Mouse (Mus musculus): ENCODE data around the gene Ccdc136.

Gene Ccdc136

GRCm38 (mm10) chr6:29394286-29394685, 1.8 kb upstream of the Ccdc136 start:
- DNase-seq (ENCODE audit: low spot score in 2 of 2) = no peak

- DNase-seq (ENCODE audit: low spot score in 2 of 2) = peak; percentile 21 to 40
Observed at GRCm38 (mm10) chr6:29396714-29397540, 818 bp downstream of the Ccdc136 start.

- peak in 1 of 2 experiments; percentile 41 for DNase-seq (ENCODE audit: low spot score in 2 of 2)
Observed at GRCm38 (mm10) chr6:29397575-29397974, 1.5 kb downstream of the Ccdc136 start.

GRCm38 (mm10) chr6:29399851-29400250, 3.7 kb downstream of the Ccdc136 start:
- DNase-seq (ENCODE audit: low spot score in 2 of 2) = no peak

GRCm38 (mm10) chr6:29402693-29403342, 6.7 kb downstream of the Ccdc136 start:
- no peak for DNase-seq (ENCODE audit: low spot score in 2 of 2)

- no peak for DNase-seq (ENCODE audit: low spot score in 2 of 2)
Observed at GRCm38 (mm10) chr6:29406412-29406811, 10.3 kb downstream of the Ccdc136 start.

- DNase-seq (ENCODE audit: low spot score in 2 of 2) = no peak
Observed at GRCm38 (mm10) chr6:29415446-29415845, 19.3 kb downstream of the Ccdc136 start.

- DNase-seq (ENCODE audit: low spot score in 2 of 2) = no peak
Observed at GRCm38 (mm10) chr6:29420596-29420995, 24.5 kb downstream of the Ccdc136 start.

- DNase-seq (ENCODE audit: low spot score in 2 of 2) = no peak
Observed at GRCm38 (mm10) chr6:29425118-29425517, 29.0 kb downstream of the Ccdc136 start.

- DNase-seq (ENCODE audit: low spot score in 2 of 2) = no peak
Observed at GRCm38 (mm10) chr6:29426331-29426730, 30.2 kb downstream of the Ccdc136 start.

GRCm38 (mm10) chr6:29428171-29428570, 32.1 kb downstream of the Ccdc136 start:
- no peak for DNase-seq (ENCODE audit: low spot score in 2 of 2)

- no peak for DNase-seq (ENCODE audit: low spot score in 2 of 2)
Observed at GRCm38 (mm10) chr6:29430681-29431420, 34.7 kb downstream of the Ccdc136 start.

GRCm38 (mm10) chr6:29431473-29431872, 35.4 kb downstream of the Ccdc136 start:
- DNase-seq (ENCODE audit: low spot score in 2 of 2) = no peak

GRCm38 (mm10) chr6:29432156-29432555, 36.0 kb downstream of the Ccdc136 start:
- DNase-seq (ENCODE audit: low spot score in 2 of 2) = no peak

GRCm38 (mm10) chr6:29432676-29433037, 36.5 kb downstream of the Ccdc136 start:
- DNase-seq (ENCODE audit: low spot score in 2 of 2) = no peak

- DNase-seq (ENCODE audit: low spot score in 2 of 2) = no peak
Observed at GRCm38 (mm10) chr6:29433038-29433803, 37.1 kb downstream of the Ccdc136 start, which contains the start of gene Flnc. TSS of gene Flnc (plus strand) at chr6:29433256.

GRCm38 (mm10) chr6:29433804-29434795, 38.0 kb downstream of the Ccdc136 start:
- no peak for DNase-seq (ENCODE audit: low spot score in 2 of 2)

- peak in 1 of 2 experiments; percentile 36 for DNase-seq (ENCODE audit: low spot score in 2 of 2)
Observed at GRCm38 (mm10) chr6:29434911-29435691, 39.0 kb downstream of the Ccdc136 start.

- DNase-seq (ENCODE audit: low spot score in 2 of 2) = no peak
Observed at GRCm38 (mm10) chr6:29435940-29436451, 39.9 kb downstream of the Ccdc136 start.

All from frontal cortex, postnatal 10 days (tissue).